Mouse (Mus musculus): ENCODE results near the gene Baz2b. TPM values are rescaled to one million over a fixed set of nuclear protein-coding genes. Genes with fewer than 3 reads are reported as not detected.
"Not testable (repeated sequence)": the region's sequence is repeated elsewhere in the genome, so short reads cannot be mapped to it uniquely, and the experiment has no call there.

Baz2b gene
- polyA plus RNA-seq, 1 experiment from 2014 or later = 108 TPM

- Histone ChIP-seq H3K27me3 (ENCODE audit: control insufficient read depth, insufficient read depth, low read length) (no peaks in the 10 kb centered on the region), H3K4me3 (ENCODE audit: low read depth, low read length) (no peak overlapping the region), H3K9me3 (ENCODE audit: control insufficient read depth, low read length) (no peaks in the 10 kb centered on the region), H3K4me2 (replicated peaks; ENCODE audit: low read depth, low read length) (no peak overlapping the region), H3K36me3 (ENCODE audit: control insufficient read depth, insufficient read depth, low read length) (no peaks in the 10 kb centered on the region), H3K27ac (ENCODE audit: low read depth, low read length) (no peak overlapping the region), H3K9ac (ENCODE audit: low read depth, low read length) (no peak overlapping the region), H3K4me1 (replicated peaks; ENCODE audit: control insufficient read depth, insufficient read depth, low read length) (no peaks in the 10 kb centered on the region)
- 76% methylated on average over 11 of the region's 11 CpGs for WGBS
- no peak for ATAC-seq (ENCODE audit: low FRiP score)
- DNase-seq (ENCODE audit: low spot score) = no peak
Observed at GRCm38 (mm10) chr2:59852916-59853315, 356.7 kb downstream of the Baz2b start.

- not testable (repeated sequence) for DNase-seq (ENCODE audit: low spot score); H3K4me3 ChIP-seq (ENCODE audit: low read depth, low read length); ATAC-seq (ENCODE audit: low FRiP score); H3K27ac ChIP-seq (ENCODE audit: low read depth, low read length); H3K4me2 ChIP-seq (replicated peaks; ENCODE audit: low read depth, low read length); H3K36me3 ChIP-seq (ENCODE audit: control insufficient read depth, insufficient read depth, low read length); H3K9me3 ChIP-seq (ENCODE audit: control insufficient read depth, low read length); H3K9ac ChIP-seq (ENCODE audit: low read depth, low read length); H3K27me3 ChIP-seq (ENCODE audit: control insufficient read depth, insufficient read depth, low read length); H3K4me1 ChIP-seq (replicated peaks; ENCODE audit: control insufficient read depth, insufficient read depth, low read length)
- WGBS = 86% methylated on average over 3 of the region's 5 CpGs
Observed at GRCm38 (mm10) chr2:59851885-59852284, 357.8 kb downstream of the Baz2b start.

Other genes starting within 250 kb of the Baz2b start
- gene March7, start within 50 bp of the Baz2b start, polyA plus RNA-seq (2014; fragmentation: Nextera tagmentation; extraction: Ambion mirVana) = 79.6 and 88.5 TPM in 2 replicates
- gene Cd302, start 74.6 kb upstream of the Baz2b start, polyA plus RNA-seq (2014; fragmentation: Nextera tagmentation; extraction: Ambion mirVana) = 20.0 and 21.2 TPM in 2 replicates
- 2.3 and 2.9 TPM in 2 replicates for gene Ly75, start 173.5 kb upstream of the Baz2b start, polyA plus RNA-seq (2014; fragmentation: Nextera tagmentation; extraction: Ambion mirVana)